Mouse (Mus musculus): ENCODE data around the gene Trafd1. TPM values are rescaled to one million over a fixed set of nuclear protein-coding genes. Genes with fewer than 3 reads are reported as not detected.
A peak's percentile ranks its signal among the peaks of the same experiment; 100 is the strongest.
"Not testable (repeated sequence)": the region's sequence is repeated elsewhere in the genome, so short reads cannot be mapped to it uniquely, and the experiment has no call there.

Trafd1 gene
- polyA plus RNA-seq, 1 experiment from 2014 or later, result 93.6 TPM

DNA sequence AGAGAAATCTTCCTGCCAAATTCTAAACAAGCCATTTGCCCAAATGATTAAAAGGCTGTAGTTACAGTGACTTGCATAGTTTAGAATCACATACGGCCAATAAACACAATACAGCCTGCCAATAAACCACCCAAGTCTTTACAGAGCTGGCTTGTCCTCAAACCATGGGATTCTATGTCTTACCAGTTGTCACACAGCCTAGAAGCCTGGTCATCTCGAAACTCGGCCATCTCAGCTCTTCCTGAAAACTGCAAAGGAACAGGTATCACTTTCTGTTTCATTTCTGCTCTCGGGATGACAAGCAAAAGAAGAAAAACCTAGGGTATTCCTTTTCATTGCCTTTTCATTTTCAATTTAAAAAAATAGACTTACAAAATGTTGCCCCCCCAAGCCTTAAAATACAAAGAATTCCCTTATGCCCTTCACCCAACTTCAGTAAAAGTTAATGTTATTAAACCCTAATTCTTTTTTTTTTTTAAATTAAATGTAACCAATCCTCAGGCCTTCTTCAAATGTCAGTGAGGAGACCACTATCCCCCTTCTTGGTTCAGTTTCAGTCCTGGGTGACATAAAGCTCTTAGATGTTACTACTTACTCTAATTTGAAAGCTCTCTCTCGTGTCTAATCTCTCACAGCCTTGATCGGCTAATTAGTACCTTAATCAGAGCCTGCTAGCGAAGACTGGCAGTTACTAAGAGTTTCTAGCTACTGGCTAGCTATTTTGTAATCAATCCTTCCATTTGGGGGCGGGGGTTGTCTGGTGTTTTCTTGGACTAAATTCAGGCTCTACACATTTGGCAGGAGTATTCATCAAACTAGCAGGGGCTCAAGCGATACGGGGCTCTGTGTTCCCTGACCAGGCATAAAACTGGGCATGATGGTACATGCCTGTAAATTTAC, 1.3 kb downstream of the Trafd1 start:
- Histone ChIP-seq H3K27ac (replicated peaks) (peak overlapping the region; percentile 40; the same call in 1 of the 2 replicates), H3K4me1 (peaks cover 27% of the 10 kb centered on the region)
- ATAC-seq (ENCODE audit: insufficient number of reproducible peaks, low FRiP score, low TSS enrichment, low read depth), result no peak

DNA sequence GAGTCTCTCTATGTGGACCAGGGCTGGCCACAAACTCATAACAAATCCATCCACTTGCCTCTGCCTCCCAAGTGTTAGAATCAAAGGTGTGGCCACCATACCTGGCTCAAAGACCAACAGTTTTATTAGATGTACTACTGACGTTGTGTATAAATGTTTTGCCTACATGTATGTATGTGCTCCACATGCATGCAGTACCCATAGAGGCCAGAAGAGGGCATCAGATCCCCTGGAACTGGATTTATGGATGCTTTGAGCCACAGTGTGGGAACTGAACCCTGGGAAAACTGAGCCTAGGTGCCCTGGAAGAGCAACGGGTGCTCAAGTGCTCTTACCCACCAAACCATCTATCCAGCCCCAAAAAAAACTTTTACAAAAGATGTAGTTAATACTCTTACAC, 4.7 kb downstream of the Trafd1 start:
- peaks cover 10% of the 10 kb centered on the region for H3K4me1 ChIP-seq
- H3K27me3 ChIP-seq, result no peaks in the 10 kb centered on the region
- ATAC-seq (ENCODE audit: insufficient number of reproducible peaks, low FRiP score, low TSS enrichment, low read depth), result no peak
- no peak overlapping the region for H3K4me2 ChIP-seq (replicated peaks)
- no peak overlapping the region for H3K9ac ChIP-seq
- 0 out of 2 replicates have a peak, but pooled peaks cover 5% of the 10 kb centered on the region for H3K9me3 ChIP-seq (replicated peaks)
- H3K4me3 ChIP-seq (replicated peaks), result no peak overlapping the region
- WGBS, result 91% methylated on average over 2 of the region's 2 CpGs
- H3K27ac ChIP-seq (replicated peaks), result no peak overlapping the region
- H3K36me3 ChIP-seq, result peaks cover 67% of the 10 kb centered on the region

More for the DNA sequence above, 1.3 kb downstream of the Trafd1 start:
- Histone ChIP-seq H3K4me3 (replicated peaks) (peak overlapping the region; percentile 74), H3K36me3 (peaks cover 37% of the 10 kb centered on the region), H3K9ac (peak overlapping the region; percentile 49), H3K4me2 (replicated peaks) (peak overlapping the region; percentile 69), H3K27me3 (no peaks in the 10 kb centered on the region), H3K9me3 (replicated peaks) (0 out of 2 replicates have a peak, but pooled peaks cover 5% of the 10 kb centered on the region)
- WGBS, result 43% methylated on average over 10 of the region's 10 CpGs

DNA sequence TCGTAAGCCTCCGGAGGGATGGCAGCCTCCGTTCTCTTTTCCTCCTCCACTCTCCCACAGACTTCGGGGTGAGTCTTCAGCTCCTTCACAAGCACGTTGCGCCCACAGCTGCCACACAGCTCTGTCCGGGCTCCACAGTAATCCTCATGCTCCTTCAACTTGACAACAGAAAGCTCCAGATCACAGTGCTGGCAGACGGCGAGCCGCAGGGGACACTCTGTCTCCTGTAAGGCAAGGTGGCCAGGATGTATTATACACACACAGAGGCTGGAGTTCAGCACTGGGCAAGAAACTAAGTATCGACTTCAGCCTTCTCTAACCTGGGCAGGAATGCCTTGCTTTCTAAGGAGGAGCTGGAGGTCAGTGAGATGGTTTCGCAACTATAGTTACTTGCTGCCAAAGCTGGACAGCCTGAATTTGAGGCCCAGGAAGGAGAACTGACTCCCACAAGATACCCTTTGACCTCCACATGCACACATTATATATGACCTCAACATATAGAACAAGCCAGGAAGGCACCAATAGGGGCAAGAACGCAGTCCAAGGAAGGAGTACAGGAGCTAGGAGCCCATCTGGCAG, 6.7 kb downstream of the Trafd1 start:
- Histone ChIP-seq H3K36me3 (peaks cover 83% of the 10 kb centered on the region), H3K27me3 (no peaks in the 10 kb centered on the region), H3K4me2 (replicated peaks) (no peak overlapping the region), H3K4me1 (peaks cover 3% of the 10 kb centered on the region; the same call in 1 of the 2 replicates), H3K9ac (no peak overlapping the region), H3K4me3 (replicated peaks) (no peak overlapping the region), H3K9me3 (replicated peaks) (0 out of 2 replicates have a peak, but pooled peaks cover 5% of the 10 kb centered on the region), H3K27ac (replicated peaks) (no peak overlapping the region)
- 94% methylated on average over 13 of the region's 13 CpGs for WGBS
- ATAC-seq (ENCODE audit: insufficient number of reproducible peaks, low FRiP score, low TSS enrichment, low read depth), result no peak

DNA sequence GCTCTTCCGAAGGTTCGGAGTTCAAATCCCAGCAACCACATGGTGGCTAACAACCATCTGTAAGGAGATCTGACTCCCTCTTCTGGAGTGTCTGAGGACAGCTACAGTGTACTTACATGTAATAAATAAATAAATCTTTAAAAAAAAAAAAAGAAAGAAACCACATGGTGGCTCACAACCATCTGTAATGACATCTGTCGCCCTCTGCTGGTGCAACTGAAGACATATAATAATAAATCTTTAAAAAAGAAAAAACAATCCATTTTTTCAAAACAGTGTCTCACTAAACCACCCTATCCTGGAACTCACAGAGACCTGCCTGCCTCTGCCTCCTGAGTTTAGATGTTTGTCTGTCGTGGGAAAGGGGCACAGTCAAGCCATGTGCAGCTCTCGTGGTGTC, 8.5 kb downstream of the Trafd1 start:
- H3K27me3 ChIP-seq; H3K9me3 ChIP-seq (replicated peaks); H3K4me1 ChIP-seq; ATAC-seq (ENCODE audit: insufficient number of reproducible peaks, low FRiP score, low TSS enrichment, low read depth); H3K4me2 ChIP-seq (replicated peaks); H3K9ac ChIP-seq; H3K27ac ChIP-seq (replicated peaks); H3K4me3 ChIP-seq (replicated peaks): not testable (repeated sequence)
- peaks cover 92% of the 10 kb centered on the region for H3K36me3 ChIP-seq
- WGBS, result 74% methylated on average over 5 of the region's 5 CpGs

DNA sequence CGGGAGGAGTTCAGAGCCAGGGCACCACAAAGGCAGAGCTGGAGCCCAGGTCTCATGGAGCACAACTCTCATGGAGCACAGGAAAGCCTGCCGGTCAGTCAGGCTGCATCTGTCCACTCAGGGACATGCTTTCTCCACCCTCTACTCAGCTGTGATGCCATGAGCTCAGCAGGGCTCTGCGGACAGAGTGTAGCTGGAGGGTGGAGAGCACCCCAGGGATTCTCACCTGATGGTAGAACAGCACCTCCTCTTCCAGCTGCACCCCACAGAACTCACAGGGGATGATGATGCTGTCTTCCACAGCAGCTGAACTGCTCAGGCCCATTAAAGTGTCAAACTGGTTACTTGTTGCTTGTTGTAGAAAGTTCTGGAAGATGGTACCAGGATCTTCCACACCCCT, 10.6 kb downstream of the Trafd1 start:
- ATAC-seq (ENCODE audit: insufficient number of reproducible peaks, low FRiP score, low TSS enrichment, low read depth), result no peak
- no peak overlapping the region for H3K4me2 ChIP-seq (replicated peaks)
- H3K9me3 ChIP-seq (replicated peaks), result no peaks in the 10 kb centered on the region
- no peaks in the 10 kb centered on the region for H3K4me1 ChIP-seq
- 84% methylated on average over 3 of the region's 3 CpGs for WGBS
- H3K9ac ChIP-seq, result no peak overlapping the region
- no peaks in the 10 kb centered on the region for H3K27me3 ChIP-seq
- peaks cover 84% of the 10 kb centered on the region for H3K36me3 ChIP-seq
- no peak overlapping the region for H3K4me3 ChIP-seq (replicated peaks)
- no peak overlapping the region for H3K27ac ChIP-seq (replicated peaks)

DNA sequence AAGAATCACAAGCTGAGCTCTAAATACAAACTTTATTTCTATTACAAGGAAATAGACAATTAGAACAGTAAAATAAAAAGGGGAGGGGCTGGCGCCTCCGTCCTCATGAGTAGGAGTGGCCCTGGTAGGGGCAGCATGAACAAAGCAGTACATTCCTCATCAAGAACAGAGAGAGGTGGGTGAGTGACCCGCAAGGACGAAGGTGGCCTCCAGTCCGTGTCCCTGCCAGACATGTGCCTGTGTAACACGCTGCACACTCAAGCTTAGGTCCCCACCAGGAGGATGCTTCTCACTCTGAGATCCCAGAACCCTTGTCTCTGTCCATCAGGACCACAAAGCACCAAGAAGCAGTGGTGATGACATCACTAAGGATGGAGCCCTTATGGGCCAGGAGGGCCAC, 13.7 kb downstream of the Trafd1 start:
- Histone ChIP-seq H3K27ac (replicated peaks) (no peak overlapping the region), H3K9me3 (replicated peaks) (no peaks in the 10 kb centered on the region), H3K27me3 (no peaks in the 10 kb centered on the region), H3K4me1 (no peaks in the 10 kb centered on the region), H3K4me2 (replicated peaks) (no peak overlapping the region), H3K36me3 (peaks cover 74% of the 10 kb centered on the region), H3K9ac (no peak overlapping the region), H3K4me3 (replicated peaks) (no peak overlapping the region)
- WGBS, result 85% methylated on average over 6 of the region's 6 CpGs
- no peak for ATAC-seq (ENCODE audit: insufficient number of reproducible peaks, low FRiP score, low TSS enrichment, low read depth)

DNA sequence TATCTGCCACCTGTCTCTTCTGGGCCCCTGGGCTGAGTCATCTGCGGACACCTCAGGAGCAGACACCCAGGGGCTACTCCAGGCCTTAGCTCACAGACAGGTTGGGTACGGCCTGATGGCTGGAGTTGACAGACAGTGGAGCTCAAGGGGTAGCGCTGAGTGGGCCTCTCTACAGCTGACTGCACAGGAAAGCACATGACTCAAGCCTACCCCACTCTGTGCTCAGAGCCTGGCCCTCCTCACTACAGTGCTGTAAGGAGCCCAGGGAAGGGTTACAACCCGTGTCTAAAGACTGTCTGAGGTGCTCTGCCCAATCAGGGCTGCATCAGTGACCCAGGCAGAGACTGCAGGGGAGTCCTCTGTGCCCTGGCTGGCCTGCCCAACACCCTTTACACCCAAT, 18.2 kb downstream of the Trafd1 start:
- no peaks in the 10 kb centered on the region for H3K4me1 ChIP-seq
- H3K9me3 ChIP-seq (replicated peaks), result no peaks in the 10 kb centered on the region
- H3K36me3 ChIP-seq, result peaks cover 76% of the 10 kb centered on the region
- no peak overlapping the region for H3K4me3 ChIP-seq (replicated peaks)
- H3K4me2 ChIP-seq (replicated peaks), result no peak overlapping the region
- no peak overlapping the region for H3K27ac ChIP-seq (replicated peaks)
- ATAC-seq (ENCODE audit: insufficient number of reproducible peaks, low FRiP score, low TSS enrichment, low read depth), result no peak
- 78% methylated on average over 4 of the region's 4 CpGs for WGBS
- no peaks in the 10 kb centered on the region for H3K27me3 ChIP-seq
- no peak overlapping the region for H3K9ac ChIP-seq

DNA sequence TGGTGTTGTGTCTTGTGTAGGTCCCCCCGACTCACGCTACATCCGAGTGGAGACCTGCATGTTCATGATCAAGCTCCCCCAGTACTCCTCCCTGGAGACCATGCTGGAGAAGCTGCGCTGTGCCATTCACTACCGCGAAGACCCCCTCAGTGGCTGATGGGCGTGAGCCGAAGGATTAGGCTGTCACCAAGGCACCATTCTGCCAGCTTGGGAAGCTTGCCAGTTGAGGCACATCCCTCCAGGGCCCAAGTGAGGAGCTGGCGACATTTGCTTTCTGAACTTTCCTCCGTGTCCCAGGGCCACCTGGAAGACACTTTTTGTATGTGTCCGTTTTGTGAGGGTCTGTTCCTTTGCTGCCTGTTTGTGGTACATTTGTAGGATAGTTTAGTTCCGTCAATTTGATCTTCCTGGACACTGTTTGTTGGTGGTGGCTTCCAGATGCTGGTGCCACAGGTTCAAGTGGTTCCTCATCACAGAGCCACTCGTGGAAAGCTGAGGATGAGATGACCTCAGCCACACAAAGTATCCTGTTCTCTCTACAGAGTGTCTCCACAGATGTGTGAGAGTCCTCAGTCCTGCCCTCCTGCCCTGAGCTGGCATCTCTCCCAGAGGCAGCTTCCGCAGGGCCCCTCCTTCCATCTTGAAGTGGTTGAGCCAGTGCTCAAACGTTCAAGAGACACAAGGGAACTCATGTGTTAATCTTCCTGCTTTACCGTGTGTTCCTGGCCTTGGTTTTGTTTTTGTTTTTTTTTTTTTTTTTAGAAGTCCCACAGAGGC, 18.8 kb downstream of the Trafd1 start:
- H3K4me3 ChIP-seq (replicated peaks), result no peak overlapping the region
- H3K4me1 ChIP-seq, result no peaks in the 10 kb centered on the region
- no peak overlapping the region for H3K27ac ChIP-seq (replicated peaks)
- no peaks in the 10 kb centered on the region for H3K9me3 ChIP-seq (replicated peaks)
- no peak overlapping the region for H3K4me2 ChIP-seq (replicated peaks)
- no peaks in the 10 kb centered on the region for H3K27me3 ChIP-seq
- 63% methylated on average over 16 of the region's 16 CpGs for WGBS
- no peak overlapping the region for H3K9ac ChIP-seq
- peaks cover 76% of the 10 kb centered on the region for H3K36me3 ChIP-seq
- ATAC-seq (ENCODE audit: insufficient number of reproducible peaks, low FRiP score, low TSS enrichment, low read depth), result no peak

DNA sequence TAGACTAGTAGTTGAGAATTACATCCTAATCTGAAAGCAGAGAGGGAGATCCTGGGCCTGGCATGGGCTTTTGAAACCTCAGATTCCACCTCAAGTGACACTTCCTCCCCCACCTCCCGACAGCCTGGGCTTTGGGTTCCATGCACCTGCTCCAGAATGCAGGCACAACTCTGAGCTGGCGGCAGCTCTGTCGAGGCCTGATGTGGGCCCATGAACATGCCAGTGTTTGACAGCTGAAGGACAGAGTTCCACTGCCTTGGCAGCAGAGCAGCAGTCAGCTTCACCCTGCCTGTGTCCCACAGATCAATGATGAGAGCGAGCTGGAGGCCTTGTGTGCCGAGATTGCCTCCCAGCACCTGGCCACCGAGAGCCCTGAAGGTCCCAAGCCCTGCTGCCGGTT, 22.0 kb downstream of the Trafd1 start:
- H3K36me3 ChIP-seq, result peaks cover 95% of the 10 kb centered on the region

DNA sequence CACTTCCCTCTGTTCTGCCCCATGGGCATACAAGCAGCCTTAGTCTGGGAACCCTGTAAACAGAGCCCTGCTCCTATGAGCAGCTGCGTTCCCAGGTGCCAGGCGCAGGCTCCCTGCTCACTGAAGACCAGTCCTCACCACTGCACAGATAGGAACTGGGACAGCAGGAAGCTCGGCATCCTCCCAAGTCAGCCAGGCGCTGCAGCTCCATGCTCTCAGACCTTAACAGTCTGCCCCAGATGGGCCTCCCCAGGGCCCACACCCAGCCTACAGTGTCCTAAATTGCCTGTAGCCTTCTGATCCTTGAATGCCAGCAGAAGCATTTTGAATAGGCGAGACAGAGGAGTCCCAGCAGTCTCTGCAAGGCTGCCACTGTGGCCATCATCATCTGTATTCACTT, 23.7 kb downstream of the Trafd1 start:
- H3K4me2 ChIP-seq (replicated peaks), result no peak overlapping the region

More for the DNA sequence above, 22.0 kb downstream of the Trafd1 start:
- no peak overlapping the region for H3K4me3 ChIP-seq (replicated peaks)
- H3K27ac ChIP-seq (replicated peaks), result no peak overlapping the region
- H3K9ac ChIP-seq, result no peak overlapping the region
- no peak for ATAC-seq (ENCODE audit: insufficient number of reproducible peaks, low FRiP score, low TSS enrichment, low read depth)
- no peaks in the 10 kb centered on the region for H3K27me3 ChIP-seq
- H3K4me1 ChIP-seq, result no peaks in the 10 kb centered on the region
- H3K4me2 ChIP-seq (replicated peaks), result no peak overlapping the region
- no peaks in the 10 kb centered on the region for H3K9me3 ChIP-seq (replicated peaks)
- WGBS, result 86% methylated on average over 7 of the region's 7 CpGs

DNA sequence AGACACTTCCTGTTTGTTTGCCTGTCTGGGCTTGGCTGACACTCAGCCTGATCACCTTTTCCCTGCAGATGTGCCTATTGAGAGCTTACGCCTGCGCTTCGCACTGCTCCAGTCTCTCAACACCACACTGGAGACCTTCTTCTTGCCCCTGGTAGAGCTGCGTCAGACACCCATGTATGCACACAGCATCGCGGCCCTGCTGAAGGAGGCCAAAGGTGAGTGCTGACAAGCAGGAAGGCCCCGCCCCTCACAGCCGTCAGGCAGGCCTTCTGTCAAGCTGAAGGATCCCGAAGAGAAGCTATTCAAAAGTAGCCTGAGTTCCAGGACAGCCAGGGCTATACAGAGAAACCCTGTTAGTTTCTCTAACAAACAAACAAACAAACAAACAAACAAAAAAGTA, 26.2 kb downstream of the Trafd1 start:
- Histone ChIP-seq H3K4me1 (no peaks in the 10 kb centered on the region), H3K27ac (replicated peaks) (no peak overlapping the region), H3K9me3 (replicated peaks) (no peaks in the 10 kb centered on the region), H3K9ac (no peak overlapping the region), H3K27me3 (no peaks in the 10 kb centered on the region), H3K4me2 (replicated peaks) (no peak overlapping the region), H3K36me3 (peaks cover 96% of the 10 kb centered on the region), H3K4me3 (replicated peaks) (no peak overlapping the region)
- no peak for ATAC-seq (ENCODE audit: insufficient number of reproducible peaks, low FRiP score, low TSS enrichment, low read depth)
- 64% methylated on average over 9 of the region's 9 CpGs for WGBS

More for the DNA sequence above, 23.7 kb downstream of the Trafd1 start:
- no peak; the same call in 1 of the 2 replicates for ATAC-seq (ENCODE audit: insufficient number of reproducible peaks, low FRiP score, low TSS enrichment, low read depth)
- no peaks in the 10 kb centered on the region for H3K27me3 ChIP-seq
- 84% methylated on average over 5 of the region's 5 CpGs for WGBS
- no peak overlapping the region for H3K9ac ChIP-seq
- no peaks in the 10 kb centered on the region for H3K4me1 ChIP-seq
- no peak overlapping the region for H3K27ac ChIP-seq (replicated peaks)
- H3K36me3 ChIP-seq, result peaks cover 96% of the 10 kb centered on the region
- no peaks in the 10 kb centered on the region for H3K9me3 ChIP-seq (replicated peaks)
- no peak overlapping the region for H3K4me3 ChIP-seq (replicated peaks)
